Mouse (Mus musculus) cerebellum, postnatal 4 days (tissue): ENCODE measurements around the gene Mtif2.
"Not testable (repeated sequence)": the region's sequence is repeated elsewhere in the genome, so short reads cannot be mapped to it uniquely, and the experiment has no call there.

ENCODE experiments used
- DNase-seq, 2 experiments: peaks; one replicate each; pipeline ENCODE4 v3.0.0; 2022; ENCODE audit warnings: low spot score in 2 of 2, mixed read lengths in 1 of 2

The Mtif2 gene

DNA sequence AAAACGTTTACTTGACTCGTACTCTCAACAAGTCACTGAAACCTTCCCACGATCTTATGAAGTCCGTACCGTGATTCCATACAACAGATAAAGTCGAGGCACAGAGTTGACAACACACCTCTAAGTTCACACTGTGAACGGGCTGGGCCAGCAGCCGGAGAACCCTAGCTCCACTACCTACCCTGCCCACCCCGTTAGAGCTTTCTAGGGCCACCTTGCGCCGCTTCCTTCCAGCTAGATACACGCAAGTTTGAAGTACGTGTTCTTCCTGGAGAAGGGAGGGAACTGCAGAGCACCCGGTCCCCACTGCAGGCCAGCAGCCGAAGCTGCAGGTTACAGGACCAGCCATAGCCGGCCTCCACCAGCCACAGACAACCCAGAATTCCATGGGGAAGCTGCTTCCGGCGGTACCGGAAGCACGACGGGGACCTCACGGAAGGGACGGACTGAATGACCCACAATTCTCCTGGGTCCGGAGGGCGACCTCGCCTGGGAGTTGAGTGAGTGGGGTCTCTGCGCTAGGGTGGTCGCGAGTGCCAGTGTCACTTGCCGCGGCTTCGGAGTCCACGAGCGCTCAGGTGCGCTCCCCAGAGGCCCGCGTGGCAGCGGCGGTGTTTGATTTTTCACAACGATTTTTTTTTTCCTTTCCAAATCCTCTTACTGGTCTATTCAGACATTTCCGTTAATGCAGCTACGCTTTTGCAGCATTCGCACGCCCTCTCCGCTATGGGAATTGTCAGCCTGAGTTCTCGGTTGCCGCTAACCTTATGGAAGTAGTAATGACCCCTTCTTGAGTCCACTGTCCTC lies at the start of gene Mtif2:
Mtif2 (plus strand) TSS at position 421 of the 807 bp plus-strand sequence.
- peak; percentile 55 to 81 for DNase-seq

DNA sequence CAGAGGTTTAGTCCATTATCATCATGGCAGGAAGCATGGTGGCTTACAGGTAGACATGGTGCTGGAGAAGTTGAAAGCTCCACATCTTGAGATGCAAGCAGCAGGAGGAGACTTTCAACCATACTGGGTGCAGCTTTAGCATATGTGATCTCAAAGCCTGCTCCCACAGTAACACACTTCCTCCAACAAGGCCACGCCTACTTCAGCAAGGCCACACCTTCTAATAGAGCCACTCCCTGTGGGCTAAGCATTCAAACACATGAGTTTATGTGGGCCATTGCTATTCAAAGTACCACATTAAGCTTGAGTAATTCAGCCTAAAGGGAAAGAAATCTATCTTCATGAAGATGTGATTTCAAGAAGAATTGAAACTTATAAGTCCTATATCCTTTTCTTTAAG lies 33.1 kb upstream of the Mtif2 start:
- DNase-seq, result no peak

DNA sequence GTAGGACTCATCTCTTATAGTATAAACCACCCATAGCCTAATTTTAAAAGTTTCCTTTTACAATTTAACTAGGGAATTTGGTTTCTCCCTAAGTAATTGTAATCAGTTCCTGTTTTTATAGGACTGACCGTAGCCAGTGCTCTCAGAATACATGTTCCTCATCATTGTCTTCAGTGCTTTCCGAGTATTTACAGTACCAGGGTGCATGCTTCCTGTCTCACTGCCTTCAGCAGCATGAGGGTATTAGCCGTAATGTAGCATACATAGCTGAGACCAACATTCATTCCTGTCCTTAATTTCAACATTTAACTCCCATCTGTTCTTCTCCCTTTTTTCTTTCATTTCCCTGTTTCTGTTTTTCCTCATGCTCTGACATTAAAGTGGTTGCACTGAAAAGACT lies 29.2 kb upstream of the Mtif2 start:
- DNase-seq, result no peak

DNA sequence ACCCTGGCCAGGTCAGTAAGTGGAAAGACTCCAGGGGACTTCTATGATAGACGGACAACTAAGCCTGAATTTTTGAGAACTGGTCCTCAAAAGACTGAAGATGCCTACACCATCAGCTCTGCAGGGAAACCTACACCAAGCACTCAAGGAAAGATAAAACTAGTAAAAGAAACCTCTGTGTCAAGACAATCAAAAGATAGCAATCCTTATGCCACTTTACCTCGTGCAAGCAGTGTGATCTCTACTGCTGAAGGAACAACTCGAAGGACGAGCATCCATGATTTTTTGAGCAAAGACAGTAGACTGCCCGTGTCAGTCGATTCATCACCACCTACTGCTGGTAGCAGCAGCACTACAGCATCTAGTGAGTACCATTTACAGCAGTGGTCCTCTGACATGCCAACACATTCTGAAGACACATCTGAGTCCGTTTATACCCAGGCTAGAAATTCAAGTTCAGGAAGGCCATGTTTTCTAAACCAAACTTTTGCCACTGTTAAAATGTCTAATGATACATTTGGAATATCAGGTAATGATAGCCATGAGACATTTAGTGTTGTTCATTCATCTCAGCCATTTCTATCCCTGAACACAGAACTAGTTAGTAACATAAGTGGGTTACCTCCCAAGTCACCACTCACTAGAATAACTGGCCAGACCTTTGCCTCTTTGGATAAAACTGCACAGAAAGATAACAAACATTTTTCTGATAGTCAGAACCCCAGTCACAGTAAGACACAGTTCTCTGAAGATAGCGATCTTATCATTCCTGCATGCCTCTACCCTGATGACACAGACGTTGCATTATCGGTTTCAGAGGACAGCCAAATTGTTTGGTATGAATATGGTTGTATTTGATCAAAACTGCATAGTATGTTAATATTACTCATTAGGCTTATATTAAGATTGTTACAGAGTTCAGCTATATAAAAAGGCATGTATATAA lies 22.0 kb upstream of the Mtif2 start:
- DNase-seq, result no peak

DNA sequence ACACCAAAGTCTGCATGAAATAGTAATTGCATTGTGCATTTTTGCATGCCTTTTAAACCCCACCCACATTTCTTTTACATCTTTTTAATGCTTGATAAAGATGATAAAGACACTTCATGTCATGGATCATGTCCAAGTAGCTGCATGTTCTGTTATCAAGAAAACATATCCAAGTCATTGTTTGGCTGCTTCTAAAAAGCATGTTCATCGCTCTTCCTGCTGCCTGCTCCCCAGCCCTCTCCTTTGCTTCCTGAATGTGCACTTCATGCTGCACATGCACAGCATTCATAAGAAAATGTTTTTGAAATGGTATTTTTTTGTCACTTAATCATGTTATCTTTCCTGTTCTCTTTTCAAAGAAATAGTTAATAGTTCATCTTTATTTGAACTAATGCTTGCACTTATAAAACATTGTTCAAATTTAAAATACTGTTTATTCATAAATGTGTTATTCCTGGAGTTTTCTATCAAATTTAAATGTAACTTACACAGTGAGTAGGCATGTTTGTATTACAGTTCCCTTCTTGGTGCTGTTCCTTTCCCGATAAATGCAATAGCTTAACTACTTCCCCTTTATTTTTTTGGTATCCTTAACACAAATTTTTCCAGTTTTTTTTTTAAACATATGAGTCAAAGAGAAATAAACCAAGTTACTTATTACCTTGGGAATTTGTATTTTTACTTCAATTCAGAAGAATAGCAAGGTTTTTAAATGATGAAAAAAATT lies 21.1 kb upstream of the Mtif2 start:
- DNase-seq, result no peak

DNA sequence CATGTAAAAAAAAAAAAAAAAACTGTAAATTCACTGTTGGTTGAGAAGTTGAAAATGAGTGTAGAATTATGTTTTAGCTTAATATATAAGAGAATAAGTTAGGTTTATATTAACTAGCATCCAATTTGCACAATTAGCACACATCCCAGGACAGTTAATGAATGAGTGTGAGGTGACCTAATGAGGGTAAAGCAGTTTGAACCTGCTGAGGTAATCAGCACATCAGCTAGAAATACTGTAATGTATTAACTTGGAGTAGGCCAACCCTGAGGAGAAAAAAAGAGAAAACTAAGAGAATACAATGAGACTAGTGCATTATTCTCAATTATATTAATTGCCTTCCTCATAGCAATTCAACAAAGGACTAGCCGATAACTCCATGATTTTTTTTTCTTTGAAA lies 16.8 kb upstream of the Mtif2 start:
- DNase-seq, result no peak

DNA sequence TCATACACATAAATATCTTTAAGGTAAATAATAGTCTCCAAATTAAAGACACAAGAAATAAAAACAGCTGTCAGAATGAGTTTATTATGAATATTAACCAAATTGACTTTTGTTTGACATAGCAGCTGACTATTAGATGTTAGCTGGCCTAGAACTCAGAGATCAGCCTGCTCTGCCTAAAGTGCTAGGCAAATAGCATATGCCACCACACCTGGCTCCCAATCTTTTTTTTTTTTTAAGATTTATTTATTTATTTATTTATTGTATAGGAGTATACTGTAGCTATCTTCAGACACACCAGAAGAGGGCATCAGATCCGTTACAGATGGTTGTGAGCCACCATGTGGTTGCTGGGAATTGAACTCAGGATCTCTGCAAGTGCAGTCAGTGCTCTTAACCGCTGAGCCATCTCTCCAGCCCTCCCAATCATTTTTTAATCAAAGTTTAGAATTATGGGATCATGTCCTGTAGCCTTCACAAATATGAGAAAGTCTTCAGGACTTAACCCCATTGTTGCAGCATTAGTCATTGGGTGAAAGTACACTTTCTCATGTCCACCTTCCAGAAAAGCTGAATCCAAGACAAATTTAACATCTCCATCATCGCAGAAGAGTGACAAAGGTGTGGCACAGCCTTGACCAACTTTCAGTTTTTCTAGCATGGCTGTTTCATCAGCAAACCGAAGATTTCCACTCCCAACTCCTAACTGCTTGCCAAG lies 13.2 kb upstream of the Mtif2 start:
- no peak for DNase-seq

DNA sequence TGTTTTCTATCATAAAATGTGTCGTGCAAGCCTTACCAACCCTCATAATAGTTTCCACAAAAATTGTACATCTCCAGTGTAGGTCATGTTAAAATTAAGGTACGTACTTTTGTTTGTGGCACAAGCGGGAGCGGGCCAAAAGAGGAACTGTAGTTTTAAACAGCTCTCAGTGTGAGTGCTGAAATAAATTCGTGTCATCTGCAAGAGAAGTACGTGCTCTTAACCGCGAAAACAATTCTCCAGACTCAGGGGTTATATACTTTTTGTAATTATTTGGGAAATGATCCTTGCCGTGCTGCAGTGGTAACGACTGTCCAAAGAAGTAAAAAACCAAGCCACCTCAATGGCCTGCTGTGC lies 11.9 kb upstream of the Mtif2 start:
- no peak for DNase-seq

DNA sequence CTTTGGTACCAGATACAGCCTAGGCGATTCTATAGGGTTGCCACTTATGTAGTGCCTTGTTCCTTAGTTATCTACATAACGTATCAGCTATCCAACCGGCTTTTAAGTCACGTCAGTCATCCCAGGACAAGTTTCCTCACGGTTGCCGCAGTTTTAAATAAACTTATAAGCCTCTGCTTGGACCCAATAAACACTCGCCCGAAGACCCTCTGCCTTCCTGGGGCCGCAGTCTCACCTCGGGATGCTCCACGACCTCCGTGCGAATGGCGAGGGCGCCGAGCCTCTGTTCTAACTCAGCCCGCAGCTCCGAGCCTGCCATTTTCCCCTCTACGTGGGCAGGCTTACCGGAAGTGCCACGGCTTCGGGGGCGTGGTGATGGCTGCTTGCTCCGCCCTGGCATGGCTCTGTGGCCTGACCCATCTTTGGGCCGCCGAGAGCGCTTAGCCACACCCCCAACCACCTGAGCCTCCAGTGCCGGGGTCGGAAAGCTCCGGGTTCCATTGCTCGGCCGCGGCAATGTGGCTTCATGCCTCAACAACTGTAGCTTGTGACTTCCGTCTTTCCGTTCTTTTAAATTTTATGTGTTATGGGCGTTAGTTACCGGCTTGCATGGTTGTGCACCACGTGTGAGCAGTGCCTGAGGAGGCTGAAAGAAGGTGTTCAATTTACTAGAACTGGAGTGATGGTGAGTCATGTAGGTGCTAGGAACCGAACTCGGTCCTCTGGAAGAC lies 11.4 kb upstream of the Mtif2 start, which contains the start of gene Prorsd1:
Prorsd1 (minus strand) TSS at position 352 of the 731 bp plus-strand sequence.
- DNase-seq, result peak; percentile 72 to 82

DNA sequence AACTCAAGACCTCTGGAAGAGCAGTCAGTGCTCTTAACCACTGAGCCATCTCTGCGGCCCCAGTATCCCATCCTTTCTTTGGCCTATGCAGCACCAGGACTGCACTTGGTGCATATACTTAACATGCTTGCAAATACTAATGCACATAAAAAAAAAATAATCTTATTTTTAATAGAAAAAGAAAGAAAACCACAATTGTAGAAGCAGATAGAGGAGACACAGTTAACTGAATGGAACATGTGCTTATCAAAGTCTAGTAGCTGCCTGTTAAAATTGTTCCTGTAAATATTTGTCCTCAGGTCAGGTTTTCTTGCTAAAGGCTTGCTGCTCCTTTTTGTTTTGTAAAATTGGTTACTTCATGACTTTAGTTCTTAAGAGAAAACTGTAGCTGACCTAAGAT lies 12.0 kb downstream of the Mtif2 start:
- no peak for DNase-seq

DNA sequence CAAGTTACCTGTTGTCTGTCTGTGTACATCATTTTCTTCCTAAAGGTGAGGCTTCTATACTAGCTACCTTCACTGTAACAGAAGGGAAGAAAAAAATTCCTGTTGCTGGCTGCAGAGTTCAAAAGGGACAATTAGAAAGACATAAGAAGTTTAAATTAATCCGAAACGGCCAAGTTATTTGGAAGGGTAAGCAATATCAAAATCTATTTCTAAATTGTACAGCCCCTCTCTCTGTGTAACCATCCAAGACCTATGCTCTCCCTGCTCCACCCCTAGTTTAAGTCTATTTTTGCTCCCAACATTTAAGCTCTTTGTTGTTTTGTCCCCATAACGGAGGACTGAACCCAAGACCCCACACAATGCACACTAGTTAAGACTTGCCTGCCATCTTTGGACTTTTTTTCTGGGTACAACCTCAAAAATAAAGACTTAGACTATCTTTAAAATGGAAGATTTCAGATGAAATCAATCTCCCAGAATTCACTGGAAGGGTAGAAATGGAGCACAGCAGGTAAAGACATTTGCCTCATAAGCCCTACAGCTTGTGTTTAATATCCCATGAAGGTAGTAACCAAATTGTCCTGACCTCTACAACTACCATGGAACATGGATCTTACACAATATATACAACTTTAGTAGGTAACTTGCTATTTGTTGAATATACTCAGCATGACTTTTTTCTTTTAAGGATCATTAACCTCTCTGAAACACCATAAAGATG lies 18.2 kb downstream of the Mtif2 start:
- DNase-seq, result no peak

DNA sequence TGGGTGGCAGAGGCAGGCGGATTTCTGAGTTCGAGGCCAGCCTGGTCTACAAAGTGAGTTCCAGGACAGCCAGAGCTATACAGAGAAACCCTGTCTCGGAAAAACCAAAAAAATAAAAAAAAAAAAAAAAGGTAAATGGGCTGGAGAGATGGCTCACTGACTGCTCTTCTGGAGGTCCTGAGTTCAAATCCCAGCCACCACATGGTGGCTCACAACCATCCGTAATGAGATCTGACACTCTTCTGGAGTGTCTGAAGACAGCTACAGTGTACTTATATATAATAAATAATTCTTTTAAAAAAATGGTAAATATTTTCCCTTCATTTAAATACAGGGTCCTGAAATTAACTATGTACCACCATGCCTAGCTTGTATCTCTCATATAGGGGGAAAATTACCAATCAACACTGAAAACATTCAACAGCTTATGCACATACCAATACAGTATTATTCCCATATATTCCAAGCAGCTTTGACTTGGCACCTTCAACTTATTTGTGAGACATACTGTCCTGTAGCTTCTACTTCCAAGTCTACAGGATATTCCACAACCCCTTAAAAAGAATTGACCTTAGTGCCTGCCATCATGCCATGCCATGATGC lies 19.0 kb downstream of the Mtif2 start:
- DNase-seq, result not testable (repeated sequence)

DNA sequence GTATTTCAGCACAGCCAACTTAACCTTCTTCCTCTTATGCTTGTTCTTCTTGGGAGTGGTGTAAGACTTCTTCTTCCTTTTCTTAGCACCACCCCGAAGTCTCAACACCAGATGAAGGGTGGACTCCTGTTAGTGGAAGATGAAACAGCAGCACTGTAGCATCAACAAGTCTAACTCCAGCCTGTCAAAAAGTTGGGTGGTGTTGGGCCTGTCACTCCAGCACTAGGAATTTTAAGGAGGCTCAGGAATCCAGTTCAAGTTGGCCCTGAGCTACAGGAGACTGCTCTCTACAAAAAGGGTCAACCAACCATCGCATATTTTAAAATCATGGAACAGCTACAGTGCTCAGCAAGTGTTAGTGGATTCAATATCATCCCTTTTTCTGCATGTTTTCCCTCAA lies 20.1 kb downstream of the Mtif2 start:
- not testable (repeated sequence) for DNase-seq

DNA sequence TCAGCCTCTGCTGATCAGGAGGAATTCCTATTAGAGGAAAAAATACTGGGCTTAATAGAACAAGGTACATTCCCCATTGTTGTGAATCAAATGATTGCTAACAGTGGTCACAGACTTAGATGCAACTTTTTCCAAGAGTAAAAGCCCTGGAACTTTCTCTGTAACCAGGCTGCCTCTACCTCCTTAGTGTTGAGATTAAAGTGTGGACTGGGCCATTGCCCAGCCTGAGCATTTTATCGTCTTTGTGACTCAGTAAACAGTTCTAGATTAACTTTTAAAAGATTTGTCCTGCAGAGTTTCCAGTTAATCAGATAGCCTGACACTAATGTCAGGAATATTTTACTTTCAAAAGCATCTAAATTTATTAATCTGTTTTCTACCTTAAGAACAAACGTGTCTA lies 20.6 kb downstream of the Mtif2 start:
- DNase-seq, result no peak

DNA sequence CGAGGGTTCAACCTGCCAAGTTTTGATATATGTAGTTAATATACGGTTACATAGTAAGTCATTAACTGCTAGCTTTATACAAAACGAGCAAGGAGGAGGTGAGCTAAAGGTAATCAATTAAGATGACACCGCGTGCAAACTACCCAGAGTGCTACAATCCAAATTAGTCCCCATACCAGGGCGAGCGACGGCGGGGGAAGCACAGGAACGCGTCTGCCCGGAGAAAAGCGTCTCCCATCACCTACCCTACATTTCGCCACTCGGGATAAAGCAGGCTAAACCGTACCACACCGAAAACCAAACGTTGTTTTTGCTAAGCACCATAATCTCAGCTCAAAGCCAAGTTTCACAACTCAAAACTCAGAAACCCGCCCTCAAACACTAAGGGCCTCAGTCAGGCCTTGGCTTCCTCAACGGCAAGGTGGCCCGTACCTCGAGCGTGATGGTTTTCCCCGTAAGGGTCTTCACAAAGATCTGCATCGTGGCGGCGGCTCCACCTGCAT lies 21.1 kb downstream of the Mtif2 start:
- DNase-seq, result no peak

DNA sequence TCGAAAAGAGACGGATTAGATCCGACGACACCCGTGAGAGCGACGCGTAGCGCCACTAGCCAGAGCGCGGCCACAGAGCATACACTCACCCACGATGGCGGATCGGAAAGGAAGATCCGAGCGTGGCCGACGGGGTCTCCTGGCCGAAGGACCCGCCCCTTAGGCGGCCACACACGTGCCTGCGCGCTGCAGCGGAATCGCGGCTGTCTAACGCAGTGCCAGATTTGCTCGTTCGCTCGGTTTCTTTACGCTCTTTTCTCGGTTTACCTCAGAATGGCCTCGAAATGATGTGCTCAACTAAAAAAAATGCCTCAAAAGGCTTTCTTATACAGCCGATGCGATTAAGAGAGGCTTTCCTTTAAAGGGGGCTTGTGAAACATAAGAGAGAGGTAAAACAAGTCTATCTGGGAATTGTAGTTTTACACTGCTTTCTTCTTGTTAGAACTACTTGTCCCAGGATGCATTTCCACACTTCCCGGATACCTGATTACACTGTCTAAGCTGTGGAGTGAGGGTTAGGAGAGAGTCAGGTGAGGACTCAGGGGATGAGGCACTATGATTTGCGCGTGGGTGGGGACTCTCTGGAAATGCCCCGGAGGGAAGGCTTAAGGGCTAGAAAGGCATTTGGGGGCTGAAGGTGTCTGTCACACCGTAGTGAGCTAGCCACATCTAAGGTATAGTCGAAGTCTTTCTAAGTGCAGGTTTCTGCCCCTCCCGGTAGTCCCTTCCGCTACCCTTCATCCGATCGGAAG lies 21.7 kb downstream of the Mtif2 start, which contains the start of the genes Clhc1 and Rps27a:
Clhc1 (plus strand) TSS at position 199 of the 752 bp plus-strand sequence.
Rps27a (minus strand) TSS at position 358 of the 752 bp plus-strand sequence.
- peak; percentile 86 to 90 for DNase-seq

DNA sequence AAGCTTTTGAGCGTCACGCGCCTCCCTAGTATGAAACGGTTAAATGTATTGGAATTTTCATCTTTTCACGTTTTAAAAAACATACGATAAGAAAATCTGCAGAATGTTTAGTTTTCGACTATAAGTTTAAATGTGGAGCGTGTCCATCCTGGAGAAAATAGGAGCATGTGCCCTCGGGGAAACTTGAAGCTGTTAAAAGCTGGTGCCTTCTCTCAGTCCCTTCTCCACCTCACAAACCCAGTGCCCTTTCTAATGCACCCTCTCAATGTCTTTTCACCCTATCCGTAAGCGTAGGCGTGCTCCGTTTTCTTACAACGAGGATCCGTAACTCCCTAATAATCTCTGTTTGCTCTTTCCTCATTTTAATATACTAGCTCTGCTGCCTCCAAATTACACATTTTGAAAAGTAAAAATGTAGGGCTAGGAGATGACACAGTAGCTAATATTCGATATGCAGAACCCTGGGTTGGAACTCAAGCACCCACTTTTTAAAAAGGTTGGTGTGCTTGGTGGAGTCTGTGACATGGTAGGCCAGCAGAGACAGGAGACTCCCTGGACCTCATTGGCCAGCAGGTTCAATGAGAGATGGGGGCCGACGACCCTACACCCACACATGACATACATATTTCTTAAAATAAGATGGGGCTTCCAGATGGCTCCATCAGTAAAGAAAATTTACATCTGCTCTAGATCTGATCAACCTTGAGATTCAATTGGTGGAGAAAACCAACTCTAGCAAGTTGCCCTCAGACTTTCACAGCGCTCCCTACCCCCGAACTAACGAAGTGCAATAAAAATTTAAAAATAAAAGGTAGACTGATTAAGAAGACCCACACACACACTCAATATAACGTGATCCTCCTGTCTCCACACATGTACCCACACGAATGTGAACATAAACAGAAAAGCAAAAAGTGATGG lies 22.6 kb downstream of the Mtif2 start:
- no peak for DNase-seq
